Mouse (Mus musculus) urinary bladder, adult 2 months (tissue): Measurements from ENCODE around the gene Lce3a. TPM values are rescaled to one million over a fixed set of nuclear protein-coding genes. Genes with fewer than 3 reads are reported as not detected.

ENCODE experiments used
- DNase-seq: peaks from one replicate; pipeline ENCODE4 v3.0.0; 2022; ENCODE audit warnings: low spot score
- polyA plus RNA-seq: library from polyadenylated mRNA; depleted of rRNA; stranded (reverse); fragments of >200 nt; gene quantifications from 2 replicates; pipeline ENCODE4 v1.2.3, GENCODE M21; 2012; rRNA removed

Lce3a gene
- polyA plus RNA-seq = not detected in 2 replicates

- DNase-seq = no peak
Measured at GRCm38 (mm10) chr3:92926130-92926529, at the start of gene Lce3a. Lce3a (minus strand) TSS chr3:92926230.

GRCm38 (mm10) chr3:92966761-92967160, 40.7 kb upstream of the Lce3a start, which contains the start of gene Lce3e:
Lce3e (plus strand) TSS chr3:92967061.
- no peak for DNase-seq

DNA sequence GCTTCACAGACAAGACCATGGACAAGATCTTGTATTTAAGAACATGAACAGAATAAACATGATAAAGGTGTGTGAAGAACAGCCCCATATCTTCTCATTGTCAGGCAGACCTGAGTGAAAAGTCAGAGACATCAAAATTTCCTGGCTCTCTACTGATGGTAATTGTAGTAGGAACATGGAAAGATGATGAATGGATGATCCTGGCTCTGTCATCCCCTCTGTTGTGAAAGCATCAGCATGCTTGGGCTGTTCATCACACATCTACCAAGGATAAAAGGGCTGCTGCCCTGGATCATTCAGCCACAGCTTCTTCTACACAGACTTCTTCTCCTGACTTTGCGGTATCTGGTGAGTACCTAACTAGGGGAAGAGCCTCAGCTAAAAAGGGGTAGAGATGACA, 31.1 kb upstream of the Lce3a start, which contains the start of gene Lce3d:
Lce3d (plus strand) TSS at position 301 of the 400 bp plus-strand sequence.
- no peak for DNase-seq

GRCm38 (mm10) chr3:92944186-92944585, 18.2 kb upstream of the Lce3a start, which contains the start of gene Lce3c:
Lce3c (plus strand) TSS chr3:92944486.
- no peak for DNase-seq

- DNase-seq = no peak
Measured at GRCm38 (mm10) chr3:92932679-92933078, 6.6 kb upstream of the Lce3a start, which contains the start of gene Lce3b. Lce3b (plus strand) TSS chr3:92932979.

- DNase-seq = no peak
Measured at GRCm38 (mm10) chr3:92920364-92920763, 5.7 kb downstream of the Lce3a start.

DNA sequence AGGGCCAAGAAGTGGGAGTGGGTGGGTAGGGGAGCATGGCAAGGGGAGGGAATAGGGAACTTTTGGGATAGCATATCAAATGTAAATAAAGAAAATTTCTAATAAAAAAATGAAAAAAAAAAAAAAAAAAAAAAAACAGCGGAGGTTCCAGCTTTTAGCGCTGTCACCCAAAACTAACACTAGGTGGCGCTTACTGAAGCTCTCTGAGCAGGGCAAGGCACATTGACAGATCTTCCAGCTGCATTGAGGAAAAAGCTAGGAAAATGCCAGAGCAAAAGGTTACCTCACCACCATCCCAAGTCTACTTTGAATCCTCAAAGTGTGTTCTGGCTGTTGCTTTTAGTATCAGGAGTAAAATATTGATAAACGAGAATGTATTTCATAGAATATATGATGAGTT, 18.5 kb downstream of the Lce3a start:
- DNase-seq = no peak

GRCm38 (mm10) chr3:92905182-92905581, 20.8 kb downstream of the Lce3a start:
- DNase-seq = no peak

- no peak for DNase-seq
Measured at GRCm38 (mm10) chr3:92903640-92904039, 22.4 kb downstream of the Lce3a start.

DNA sequence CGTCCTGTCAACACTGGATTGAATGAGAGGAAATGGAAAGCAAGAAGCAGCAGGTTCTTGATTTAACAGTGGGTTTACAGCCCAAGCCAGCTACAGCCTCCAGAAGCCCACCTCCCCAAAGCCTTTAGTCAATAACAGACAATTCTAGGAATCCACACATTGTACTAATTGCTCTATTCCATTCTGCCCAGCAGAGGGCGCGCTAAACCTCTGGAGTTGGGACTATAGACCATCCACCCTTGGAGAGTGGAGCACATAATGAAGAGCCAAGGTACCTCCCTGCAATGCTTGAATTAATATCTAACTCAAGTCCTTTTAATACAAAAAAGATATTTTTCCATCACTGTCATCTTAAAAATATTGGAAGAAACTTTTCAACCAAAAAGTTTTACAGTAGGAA, 23.0 kb downstream of the Lce3a start:
- DNase-seq = no peak

DNA sequence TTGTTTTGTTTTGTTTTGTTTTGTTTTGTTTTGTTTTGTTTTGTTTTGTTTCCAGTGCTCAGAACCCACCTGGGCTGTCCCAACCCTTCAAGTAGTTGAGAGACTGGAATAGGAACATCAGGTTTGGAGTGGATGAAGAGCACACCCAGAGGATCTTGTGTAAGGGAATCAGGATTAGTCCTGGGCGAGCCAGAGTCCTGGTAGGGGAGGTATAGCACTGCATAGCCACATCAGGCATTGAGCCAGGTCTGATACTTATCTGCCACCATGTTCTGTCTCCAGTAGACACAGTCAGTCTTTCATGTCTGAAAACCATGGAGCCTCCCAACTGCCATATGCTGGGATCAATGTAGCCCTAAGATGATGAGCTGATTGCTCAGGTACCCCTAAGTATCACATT, 31.5 kb downstream of the Lce3a start:
- no peak for DNase-seq

DNA sequence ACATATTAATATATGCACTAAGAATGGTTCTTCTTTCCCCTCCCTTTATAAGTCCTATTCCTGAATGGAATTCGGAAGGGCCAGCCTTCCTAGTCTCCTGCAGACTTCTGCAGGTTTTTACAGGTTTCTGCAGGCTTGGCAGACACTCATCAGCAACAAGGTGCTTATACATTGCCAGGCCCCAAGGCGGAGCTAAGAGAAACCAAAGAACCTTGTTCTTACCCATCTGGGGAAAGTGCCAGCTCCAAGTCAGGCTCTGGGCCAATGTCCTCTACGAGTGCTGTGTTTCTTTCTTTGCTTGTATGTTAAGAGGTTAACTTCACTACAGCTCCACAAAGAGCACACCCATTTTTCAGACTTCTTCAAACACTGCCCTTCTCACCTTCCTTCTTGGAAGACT, 32.0 kb downstream of the Lce3a start:
- no peak for DNase-seq

Other genes with a start within 250 kb of the Lce3a start
- gene Lce1c, start 247.0 kb downstream of the Lce3a start, polyA plus RNA-seq = 0.15 and 0.33 TPM in 2 replicates
- not detected in 2 replicates for gene Lce1d, start 239.0 kb downstream of the Lce3a start, polyA plus RNA-seq
- gene Lce1e, start 217.2 kb downstream of the Lce3a start, polyA plus RNA-seq = not detected in 2 replicates
- not detected in 2 replicates for gene Lce1f, start 205.9 kb downstream of the Lce3a start, polyA plus RNA-seq
- not detected in 2 replicates for gene Gm38119, start 187.1 kb downstream of the Lce3a start, polyA plus RNA-seq
- gene Lce1g, start 173.9 kb downstream of the Lce3a start, polyA plus RNA-seq = not detected in 2 replicates
- not detected in 2 replicates for gene Lce1h, start 161.2 kb downstream of the Lce3a start, polyA plus RNA-seq
- not detected in 2 replicates for gene Lce1i, start 147.3 kb downstream of the Lce3a start, polyA plus RNA-seq
- gene Lce1j, start 135.7 kb downstream of the Lce3a start, polyA plus RNA-seq = not detected in 2 replicates
- not detected in 2 replicates for gene Lce1k, start 118.3 kb downstream of the Lce3a start, polyA plus RNA-seq
- gene Kprp, start 99.0 kb downstream of the Lce3a start, polyA plus RNA-seq = not detected in 2 replicates
- gene Lce1l, start 74.9 kb downstream of the Lce3a start, polyA plus RNA-seq = not detected in 2 replicates
- not detected in 2 replicates for gene 2310050C09Rik, start 56.0 kb downstream of the Lce3a start, polyA plus RNA-seq
- not detected in 2 replicates for gene Lce3b, start 6.7 kb upstream of the Lce3a start, polyA plus RNA-seq
- gene Lce3c, start 18.3 kb upstream of the Lce3a start, polyA plus RNA-seq = not detected in 2 replicates
- gene Lce3d, start 31.2 kb upstream of the Lce3a start, polyA plus RNA-seq = not detected in 2 replicates
- gene Lce3e, start 40.8 kb upstream of the Lce3a start, polyA plus RNA-seq = not detected in 2 replicates
- gene Lce3f, start 66.0 kb upstream of the Lce3a start, polyA plus RNA-seq = not detected in 2 replicates
- not detected in 2 replicates for gene Crct1, start 89.5 kb upstream of the Lce3a start, polyA plus RNA-seq
- not detected in 2 replicates for gene Lce1m, start 92.8 kb upstream of the Lce3a start, polyA plus RNA-seq
- gene Gm4858, start 142.6 kb upstream of the Lce3a start, polyA plus RNA-seq = not detected in 2 replicates
- gene Crnn, start 218.6 kb upstream of the Lce3a start, polyA plus RNA-seq = 0.03 TPM in 1 of 2 replicates, not detected in the other